Mouse (Mus musculus) hindbrain, embryonic 12.5 days (tissue): ENCODE measurements at regions not wholly inside any gene's neighbourhood (a gene's known extent, or its start where the extent isn't known, plus 50 kb on each side); places are given as distances from the start of the nearest gene placed in this dataset.

ENCODE experiments used
- ATAC-seq: fragments of 200-750 bp; cut with Nextera tagmentation; 2 replicates; pipeline ENCODE4 v1.8.0; 2017; ENCODE audit warnings: moderate TSS enrichment; ENCODE audit not compliant: low FRiP score
- H3K27ac ChIP-seq: fragments of 300-500 bp; sonication (generic); 2 replicates; pipeline ENCODE4 v1.5.1; 2016; ENCODE audit warnings: mild to moderate bottlenecking
- H3K27me3 ChIP-seq: fragments of 300-500 bp; sonication (generic); 2 replicates; pipeline ENCODE4 v1.6.1; 2016; ENCODE audit warnings: mild to moderate bottlenecking
- H3K36me3 ChIP-seq: fragments of 300-500 bp; sonication (generic); 2 replicates; pipeline ENCODE4 v1.6.1; 2016; ENCODE audit warnings: mild to moderate bottlenecking
- H3K4me1 ChIP-seq: fragments of 300-500 bp; sonication (generic); 2 replicates; pipeline ENCODE4 v1.6.1; 2016
- H3K4me2 ChIP-seq: fragments of 300-500 bp; sonication (generic); replicated peaks from 2 replicates; pipeline ENCODE4 v1.6.1; 2016; ENCODE audit warnings: mild to moderate bottlenecking
- H3K4me3 ChIP-seq: fragments of 300-500 bp; sonication (generic); 2 replicates; pipeline ENCODE4 v1.5.1; 2016; ENCODE audit warnings: mild to moderate bottlenecking
- H3K9ac ChIP-seq: fragments of 300-500 bp; sonication (generic); 2 replicates; pipeline ENCODE4 v1.6.1; 2016; ENCODE audit warnings: mild to moderate bottlenecking, moderate library complexity
- H3K9me3 ChIP-seq: fragments of 300-500 bp; sonication (generic); replicated peaks from 2 replicates; pipeline ENCODE4 v1.6.1; 2016; ENCODE audit warnings: mild to moderate bottlenecking
- WGBS: fragments of 180-500 bp; shearing (Covaris S2); methylation state at CpG from one replicate; pipeline ENCODE4 v1.1.7; 2016; 5-methylcytosine and 5-hydroxymethylcytosine counted together

- H3K36me3 ChIP-seq, result no peaks in the 10 kb centered on the region
- H3K4me2 ChIP-seq, result no peak overlapping the region
- ATAC-seq, result no peak
- WGBS, result 94% methylated on average over 4 of the region's 4 CpGs
- H3K4me3 ChIP-seq, result no peak overlapping the region
- no peak overlapping the region for H3K9ac ChIP-seq
- H3K27ac ChIP-seq, result no peak overlapping the region
- no peaks in the 10 kb centered on the region for H3K27me3 ChIP-seq
- no peaks in the 10 kb centered on the region for H3K4me1 ChIP-seq
- H3K9me3 ChIP-seq, result no peaks in the 10 kb centered on the region
These were observed 606.3 kb upstream of the Dmac1 start for GRCm38 (mm10) chr4:75884371-75884770.

GRCm38 (mm10) chr4:75869771-75870170, 591.7 kb upstream of the Dmac1 start:
- Histone ChIP-seq H3K27ac (no peak overlapping the region), H3K9me3 (no peaks in the 10 kb centered on the region), H3K4me1 (no peaks in the 10 kb centered on the region), H3K27me3 (no peaks in the 10 kb centered on the region), H3K9ac (no peak overlapping the region), H3K4me3 (no peak overlapping the region), H3K4me2 (no peak overlapping the region), H3K36me3 (no peaks in the 10 kb centered on the region)
- no peak for ATAC-seq
- WGBS, result 73% methylated on average over 1 of the region's 1 CpGs

GRCm38 (mm10) chr4:75861076-75861475, 583.0 kb upstream of the Dmac1 start:
- H3K27me3 ChIP-seq, result no peaks in the 10 kb centered on the region
- no peak for ATAC-seq

GRCm38 (mm10) chr4:75857769-75858408, 579.8 kb upstream of the Dmac1 start:
- Histone ChIP-seq H3K27ac (no peak overlapping the region), H3K36me3 (no peaks in the 10 kb centered on the region), H3K4me2 (no peak overlapping the region), H3K9me3 (no peaks in the 10 kb centered on the region), H3K27me3 (no peaks in the 10 kb centered on the region), H3K9ac (no peak overlapping the region), H3K4me3 (no peak overlapping the region), H3K4me1 (peaks cover 8% of the 10 kb centered on the region)
- WGBS, result 55% methylated on average over 2 of the region's 2 CpGs
- peak; percentile 63 for ATAC-seq

More at GRCm38 (mm10) chr4:75861076-75861475, 583.0 kb upstream of the Dmac1 start:
- no peak overlapping the region for H3K4me3 ChIP-seq
- no peak overlapping the region for H3K4me2 ChIP-seq
- no peak overlapping the region for H3K9ac ChIP-seq
- H3K27ac ChIP-seq, result no peak overlapping the region
- H3K4me1 ChIP-seq, result peaks cover 8% of the 10 kb centered on the region
- no peaks in the 10 kb centered on the region for H3K9me3 ChIP-seq
- WGBS, result 84% methylated on average over 2 of the region's 2 CpGs
- H3K36me3 ChIP-seq, result no peaks in the 10 kb centered on the region

DNA sequence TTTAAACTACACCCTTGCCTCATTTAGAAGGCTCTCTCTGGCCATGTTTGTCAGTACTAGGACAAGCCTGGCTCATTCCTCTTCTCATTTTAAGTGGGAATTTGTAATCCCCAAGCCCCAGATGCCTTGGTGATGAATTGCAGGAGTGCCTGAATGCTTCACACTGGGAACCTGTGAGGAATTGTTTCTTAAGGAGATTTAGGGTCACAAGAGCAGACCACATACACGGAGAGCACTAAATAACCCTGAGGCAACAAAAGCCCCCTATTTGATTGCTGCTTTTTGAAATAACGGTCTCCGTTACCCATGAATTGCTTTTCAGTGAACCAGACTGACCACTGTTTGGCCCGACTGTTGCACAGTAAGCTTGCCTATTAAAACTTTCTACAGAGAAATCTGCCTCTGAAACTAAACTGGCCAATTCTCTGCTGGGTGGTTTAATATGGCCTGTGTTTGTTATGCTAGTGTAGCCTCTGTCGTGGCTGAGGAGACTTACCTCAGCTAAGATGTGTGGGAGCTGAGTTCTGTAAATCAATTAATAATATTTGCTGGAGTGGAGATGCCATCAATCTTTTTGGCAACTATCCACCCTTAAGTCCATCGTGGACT, 577.7 kb upstream of the Dmac1 start:
- Histone ChIP-seq H3K27ac (no peak overlapping the region), H3K27me3 (no peaks in the 10 kb centered on the region), H3K4me2 (no peak overlapping the region), H3K4me3 (no peak overlapping the region), H3K36me3 (no peaks in the 10 kb centered on the region), H3K9ac (no peak overlapping the region), H3K4me1 (peaks cover 8% of the 10 kb centered on the region), H3K9me3 (no peaks in the 10 kb centered on the region)
- ATAC-seq, result peak; percentile 32; the same call in 1 of the 2 replicates
- 11% methylated on average over 6 of the region's 6 CpGs for WGBS

- H3K4me1 ChIP-seq, result no peaks in the 10 kb centered on the region
- H3K36me3 ChIP-seq, result no peaks in the 10 kb centered on the region
- ATAC-seq, result no peak
- no peak overlapping the region for H3K27ac ChIP-seq
- H3K27me3 ChIP-seq, result no peaks in the 10 kb centered on the region
- H3K4me3 ChIP-seq, result no peak overlapping the region
- H3K9ac ChIP-seq, result no peak overlapping the region
- no peaks in the 10 kb centered on the region for H3K9me3 ChIP-seq
- H3K4me2 ChIP-seq, result no peak overlapping the region
- WGBS, result 65% methylated on average over 2 of the region's 2 CpGs
These were observed 572.2 kb upstream of the Dmac1 start for GRCm38 (mm10) chr4:75850343-75850742.

GRCm38 (mm10) chr4:75847675-75848385, 569.7 kb upstream of the Dmac1 start:
- Histone ChIP-seq H3K27ac (no peak overlapping the region), H3K4me2 (no peak overlapping the region), H3K36me3 (no peaks in the 10 kb centered on the region), H3K9ac (no peak overlapping the region), H3K4me3 (no peak overlapping the region), H3K9me3 (no peaks in the 10 kb centered on the region), H3K27me3 (no peaks in the 10 kb centered on the region), H3K4me1 (no peaks in the 10 kb centered on the region)
- WGBS, result 87% methylated on average over 6 of the region's 6 CpGs
- no peak for ATAC-seq

DNA sequence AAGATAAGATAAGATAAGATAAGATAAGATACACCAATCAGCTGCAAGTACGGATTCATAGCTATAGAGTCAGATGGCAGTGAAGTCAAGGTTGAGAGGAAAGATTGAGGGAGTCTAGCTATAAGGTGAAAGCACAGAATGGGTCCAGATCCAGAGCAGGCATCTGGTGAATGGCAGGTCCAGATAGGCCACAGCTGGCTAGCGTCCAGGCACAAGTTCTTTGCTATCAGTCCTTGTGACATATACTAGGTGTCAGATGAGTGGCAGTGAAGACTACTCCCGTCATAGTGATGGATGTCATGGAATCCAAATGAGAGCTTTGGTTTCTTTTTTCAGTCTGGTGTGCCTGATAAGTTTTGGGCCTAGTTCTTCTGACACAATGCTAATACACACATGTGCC, 566.9 kb upstream of the Dmac1 start:
- H3K4me1 ChIP-seq, result no peaks in the 10 kb centered on the region
- WGBS, result 86% methylated on average over 3 of the region's 3 CpGs
- H3K4me2 ChIP-seq, result no peak overlapping the region
- no peak overlapping the region for H3K27ac ChIP-seq
- no peak overlapping the region for H3K9ac ChIP-seq
- H3K4me3 ChIP-seq, result no peak overlapping the region
- H3K9me3 ChIP-seq, result no peaks in the 10 kb centered on the region
- no peak for ATAC-seq
- no peaks in the 10 kb centered on the region for H3K36me3 ChIP-seq
- no peaks in the 10 kb centered on the region for H3K27me3 ChIP-seq

GRCm38 (mm10) chr4:75838619-75839018, 560.5 kb upstream of the Dmac1 start:
- ATAC-seq, result no peak
- Histone ChIP-seq H3K9me3 (no peaks in the 10 kb centered on the region), H3K4me2 (no peak overlapping the region), H3K36me3 (no peaks in the 10 kb centered on the region), H3K4me3 (no peak overlapping the region), H3K27ac (no peak overlapping the region), H3K4me1 (no peaks in the 10 kb centered on the region), H3K27me3 (no peaks in the 10 kb centered on the region), H3K9ac (no peak overlapping the region)
- 68% methylated on average over 4 of the region's 4 CpGs for WGBS

DNA sequence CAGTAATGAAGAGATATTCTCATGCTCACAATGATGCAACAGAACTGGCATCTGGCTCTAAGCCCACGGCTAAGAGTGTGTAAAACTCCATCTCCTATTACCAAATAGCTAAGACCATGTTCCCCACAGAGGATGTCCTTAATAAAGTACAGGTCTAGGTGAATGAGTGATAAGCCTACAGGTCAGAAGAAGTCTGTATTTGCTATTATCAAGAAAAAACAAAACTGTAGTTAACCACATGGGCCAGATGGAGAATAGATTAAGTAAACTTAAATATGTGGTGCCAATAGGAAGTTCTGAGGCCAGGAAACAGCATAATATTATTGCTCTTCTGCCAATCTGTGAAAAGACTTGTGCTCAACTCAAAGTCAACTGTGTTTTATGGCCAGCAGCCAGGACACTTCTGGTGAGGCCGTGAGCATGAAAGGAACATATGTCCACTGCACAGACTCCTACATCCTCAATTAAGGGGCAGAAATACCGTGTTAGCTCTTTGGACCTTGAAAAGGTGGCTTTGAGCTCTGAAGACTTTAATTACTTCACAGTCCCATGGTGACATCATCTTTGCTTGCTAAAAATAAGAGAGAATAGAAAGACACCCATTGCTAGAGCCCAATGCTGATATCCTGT, 549.1 kb upstream of the Dmac1 start:
- no peaks in the 10 kb centered on the region for H3K36me3 ChIP-seq
- no peaks in the 10 kb centered on the region for H3K27me3 ChIP-seq
- WGBS, result 75% methylated on average over 3 of the region's 3 CpGs
- no peak for ATAC-seq
- no peak overlapping the region for H3K4me2 ChIP-seq
- no peak overlapping the region for H3K27ac ChIP-seq
- H3K4me3 ChIP-seq, result no peak overlapping the region
- H3K9ac ChIP-seq, result no peak overlapping the region
- no peaks in the 10 kb centered on the region for H3K9me3 ChIP-seq
- no peaks in the 10 kb centered on the region for H3K4me1 ChIP-seq

DNA sequence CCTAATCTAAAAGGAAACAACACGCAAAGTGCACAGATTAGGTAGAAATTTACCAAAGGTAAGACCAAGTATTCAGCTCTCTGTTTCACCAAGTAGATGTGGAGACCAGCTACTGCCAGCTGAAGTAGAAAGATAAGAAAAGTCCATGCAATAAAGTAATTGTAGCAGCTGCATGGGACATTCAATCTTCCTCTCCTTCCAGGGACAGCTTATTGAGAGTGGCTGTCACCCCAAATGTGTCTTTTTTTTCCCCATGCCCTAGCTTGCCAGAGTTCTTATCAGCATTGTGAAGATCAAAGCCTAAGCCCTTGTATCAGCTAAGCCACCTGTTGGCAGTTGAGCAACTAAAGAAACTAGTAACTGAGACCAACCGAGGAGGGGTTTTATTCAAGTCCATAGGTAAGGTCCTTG, 541.1 kb upstream of the Dmac1 start:
- H3K4me3 ChIP-seq, result no peak overlapping the region
- no peaks in the 10 kb centered on the region for H3K27me3 ChIP-seq
- 71% methylated on average over 2 of the region's 2 CpGs for WGBS
- H3K4me1 ChIP-seq, result no peaks in the 10 kb centered on the region
- H3K36me3 ChIP-seq, result no peaks in the 10 kb centered on the region
- H3K9ac ChIP-seq, result no peak overlapping the region
- H3K9me3 ChIP-seq, result no peaks in the 10 kb centered on the region
- no peak for ATAC-seq
- no peak overlapping the region for H3K27ac ChIP-seq
- H3K4me2 ChIP-seq, result no peak overlapping the region

DNA sequence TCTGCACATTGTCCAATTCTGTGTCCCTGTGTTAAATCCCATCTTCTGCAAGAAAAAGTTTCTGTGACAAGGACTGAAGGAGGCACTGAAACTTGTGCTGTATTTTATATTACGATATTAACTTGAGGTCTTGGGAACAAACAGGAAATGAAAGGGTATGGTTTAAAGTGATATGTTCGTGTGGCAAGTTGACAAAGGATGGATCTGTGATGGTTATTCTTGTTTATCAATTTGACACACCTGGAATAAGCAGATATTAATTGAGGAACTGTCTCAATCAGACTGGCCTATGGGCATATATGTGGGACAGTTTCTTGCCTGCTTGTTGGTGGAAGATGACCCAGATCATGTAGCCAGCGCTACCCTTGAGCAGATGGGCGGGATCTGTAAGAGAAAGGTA, 537.9 kb upstream of the Dmac1 start:
- H3K4me2 ChIP-seq, result no peak overlapping the region
- no peak for ATAC-seq
- H3K9me3 ChIP-seq, result no peaks in the 10 kb centered on the region
- no peaks in the 10 kb centered on the region for H3K27me3 ChIP-seq
- H3K4me3 ChIP-seq, result no peak overlapping the region
- H3K27ac ChIP-seq, result no peak overlapping the region
- 95% methylated on average over 4 of the region's 4 CpGs for WGBS
- H3K4me1 ChIP-seq, result no peaks in the 10 kb centered on the region
- H3K36me3 ChIP-seq, result no peaks in the 10 kb centered on the region
- H3K9ac ChIP-seq, result no peak overlapping the region
